Mouse (Mus musculus) liver, postnatal 0 days (tissue): ENCODE measurements at regions not wholly inside any gene's neighbourhood (a gene's known extent, or its start where the extent isn't known, plus 50 kb on each side); places are given as distances from the start of the nearest gene placed in this dataset.

Experiments
- ATAC-seq: fragments of 200-750 bp; cut with Nextera tagmentation; 2 replicates; pipeline ENCODE4 v1.8.0; 2017; ENCODE audit warnings: mild to moderate bottlenecking, moderate library complexity
- DNase-seq: peaks from one replicate; pipeline ENCODE4 v3.0.0-alpha.2; 2016
- H3K27ac ChIP-seq: fragments of 300-500 bp; sonication (generic); 2 replicates; pipeline ENCODE4 v1.5.1; 2014; ENCODE audit warnings: antibody characterized with exemption, moderate library complexity, mild to moderate bottlenecking, low read depth
- H3K27me3 ChIP-seq: fragments of 300-500 bp; sonication (generic); 2 replicates; pipeline ENCODE4 v1.6.1; 2014; ENCODE audit warnings: low read length, control low read depth, mixed read lengths; ENCODE audit not compliant: insufficient read depth
- H3K36me3 ChIP-seq: fragments of 300-500 bp; sonication (generic); replicated peaks from 2 replicates; pipeline ENCODE4 v1.6.1; 2014; ENCODE audit warnings: mild to moderate bottlenecking, control low read depth, low read length, moderate library complexity, mixed read lengths; ENCODE audit not compliant: insufficient read depth
- H3K4me1 ChIP-seq: fragments of 300-500 bp; sonication (generic); 2 replicates; pipeline ENCODE4 v1.6.1; 2014; ENCODE audit warnings: antibody characterized with exemption, mild to moderate bottlenecking, control low read depth; ENCODE audit not compliant: insufficient read depth
- H3K4me2 ChIP-seq: fragments of 300-500 bp; sonication (generic); 2 replicates; pipeline ENCODE4 v1.6.1; 2014; ENCODE audit warnings: low read depth, mild to moderate bottlenecking, low read length, moderate library complexity, mixed read lengths
- H3K4me3 ChIP-seq: fragments of 300-500 bp; sonication (generic); 2 replicates; pipeline ENCODE4 v1.5.1; 2014; ENCODE audit warnings: low read depth, low read length
- H3K9ac ChIP-seq: fragments of 300-500 bp; sonication (generic); replicated peaks from 2 replicates; pipeline ENCODE4 v1.6.1; 2014; ENCODE audit warnings: mild to moderate bottlenecking, moderate library complexity
- H3K9me3 ChIP-seq: fragments of 300-500 bp; sonication (generic); 2 replicates; pipeline ENCODE4 v1.6.1; 2016; ENCODE audit warnings: mild to moderate bottlenecking, control low read depth, low read length, mixed read lengths
- CTCF ChIP-seq: sonication (generic); IDR thresholded peaks from 2 replicates; pipeline ENCODE4 v1.5.1; 2016; ENCODE audit warnings: antibody characterized with exemption, low read depth
- EP300 ChIP-seq: IDR thresholded peaks from 2 replicates; pipeline ENCODE4 v1.6.1; 2016; ENCODE audit warnings: antibody characterized with exemption, low read depth, mild to moderate bottlenecking
- WGBS: fragments of 180-500 bp; shearing (Covaris S2); extraction: QIAGEN DNeasy Blood & Tissue Kit; methylation state at CpG from one replicate; pipeline ENCODE4 v1.1.7; 2014; ENCODE audit not compliant: insufficient replicate concordance; 5-methylcytosine and 5-hydroxymethylcytosine counted together

GRCm38 (mm10) chr17:83959159-83959848 is 111.5 kb upstream of the Haao start:
- Histone ChIP-seq H3K27me3 (no peaks in the 10 kb centered on the region), H3K4me3 (no peak overlapping the region), H3K4me1 (peaks cover 51% of the 10 kb centered on the region), H3K36me3 (no peaks in the 10 kb centered on the region), H3K9me3 (no peaks in the 10 kb centered on the region), H3K27ac (peak overlapping the region; percentile 44; the same call in 1 of the 2 replicates), H3K4me2 (0 out of 2 replicates have a peak overlapping the region, but pooled peaks have one; percentile 31), H3K9ac (no peak overlapping the region)
- no peak for TF ChIP-seq CTCF
- TF ChIP-seq EP300 = peak; percentile 86
- 35% methylated on average over 9 of the region's 9 CpGs for WGBS
- ATAC-seq (peak; percentile 60), DNase-seq (peak; percentile 44)

GRCm38 (mm10) chr17:83958706-83959105 is 110.9 kb upstream of the Haao start:
- Histone ChIP-seq H3K9ac (no peak overlapping the region), H3K9me3 (no peaks in the 10 kb centered on the region), H3K4me3 (no peak overlapping the region), H3K27ac (peak overlapping the region; percentile 44), H3K4me2 (no peak overlapping the region), H3K4me1 (peaks cover 52% of the 10 kb centered on the region), H3K27me3 (no peaks in the 10 kb centered on the region), H3K36me3 (no peaks in the 10 kb centered on the region)
- WGBS = 34% methylated on average over 3 of the region's 3 CpGs
- DNase-seq (no peak), ATAC-seq (peak; percentile 22)
- no peak for TF ChIP-seq CTCF
- TF ChIP-seq EP300 = no peak

GRCm38 (mm10) chr17:83957661-83958540 is 110.1 kb upstream of the Haao start:
- Histone ChIP-seq H3K9ac (no peak overlapping the region), H3K4me1 (peaks cover 53% of the 10 kb centered on the region), H3K4me3 (no peak overlapping the region), H3K27ac (peak overlapping the region; percentile 44), H3K9me3 (no peaks in the 10 kb centered on the region), H3K27me3 (no peaks in the 10 kb centered on the region), H3K4me2 (no peak overlapping the region), H3K36me3 (no peaks in the 10 kb centered on the region)
- ATAC-seq (no peak), DNase-seq (no peak)
- 48% methylated on average over 12 of the region's 12 CpGs for WGBS
- TF ChIP-seq CTCF (no peak), EP300 (no peak)

GRCm38 (mm10) chr17:83956821-83957565 is 109.2 kb upstream of the Haao start:
- TF ChIP-seq EP300 (peak; percentile 97), CTCF (no peak)
- peak; percentile 69 for ATAC-seq
- H3K36me3 ChIP-seq = no peaks in the 10 kb centered on the region
- no peak overlapping the region for H3K4me3 ChIP-seq
- peak overlapping the region; percentile 2; the same call in 1 of the 2 replicates for H3K4me2 ChIP-seq
- no peaks in the 10 kb centered on the region for H3K9me3 ChIP-seq
- no peak overlapping the region for H3K9ac ChIP-seq
- 30% methylated on average over 12 of the region's 12 CpGs for WGBS
- H3K27ac ChIP-seq = peak overlapping the region; percentile 13; the same call in 1 of the 2 replicates
- no peaks in the 10 kb centered on the region for H3K27me3 ChIP-seq
- DNase-seq = no peak
- H3K4me1 ChIP-seq = peaks cover 46% of the 10 kb centered on the region

GRCm38 (mm10) chr17:83955978-83956377 is 108.2 kb upstream of the Haao start:
- Histone ChIP-seq H3K27ac (peak overlapping the region; percentile 13; the same call in 1 of the 2 replicates), H3K4me1 (peaks cover 43% of the 10 kb centered on the region), H3K9ac (0 out of 2 replicates have a peak overlapping the region, but pooled peaks have one; percentile 5), H3K9me3 (no peaks in the 10 kb centered on the region), H3K4me3 (no peak overlapping the region), H3K4me2 (peak overlapping the region; percentile 2; the same call in 1 of the 2 replicates), H3K36me3 (no peaks in the 10 kb centered on the region), H3K27me3 (no peaks in the 10 kb centered on the region)
- ATAC-seq (no peak), DNase-seq (no peak)
- WGBS = 38% methylated on average over 5 of the region's 5 CpGs
- TF ChIP-seq CTCF (no peak), EP300 (no peak)
